Mouse (Mus musculus) Muller cell, postnatal 12 days (primary cell): ENCODE data around the gene Armh3.

ENCODE experiments used
- DNase-seq: peaks from one replicate; pipeline ENCODE4 v3.0.0-alpha.2; 2015; ENCODE audit errors: inconsistent ontology term

The Armh3 gene

GRCm38 (mm10) chr19:45911236-45912025 is 86.9 kb downstream of the Armh3 start:
- DNase-seq, result no peak

- DNase-seq, result no peak
Observed at GRCm38 (mm10) chr19:45908246-45908645, 90.0 kb downstream of the Armh3 start.

GRCm38 (mm10) chr19:45907416-45907815 is 90.9 kb downstream of the Armh3 start:
- DNase-seq, result no peak

GRCm38 (mm10) chr19:45903861-45904260 is 94.4 kb downstream of the Armh3 start:
- DNase-seq, result no peak

GRCm38 (mm10) chr19:45902390-45903035 is 95.8 kb downstream of the Armh3 start:
- no peak for DNase-seq

- no peak for DNase-seq
Observed at GRCm38 (mm10) chr19:45900836-45901235, 97.5 kb downstream of the Armh3 start.

GRCm38 (mm10) chr19:45895726-45896125 is 102.6 kb downstream of the Armh3 start:
- DNase-seq, result no peak

- no peak for DNase-seq
Observed at GRCm38 (mm10) chr19:45882056-45882455, 116.2 kb downstream of the Armh3 start.

- no peak for DNase-seq
Observed at GRCm38 (mm10) chr19:45873320-45873719, 125.0 kb downstream of the Armh3 start.

- no peak for DNase-seq
Observed at GRCm38 (mm10) chr19:45855284-45855920, 142.9 kb downstream of the Armh3 start.

- no peak for DNase-seq
Observed at GRCm38 (mm10) chr19:45854521-45854920, 143.8 kb downstream of the Armh3 start.

GRCm38 (mm10) chr19:45847733-45848093 is 150.6 kb downstream of the Armh3 start:
- no peak for DNase-seq

- no peak for DNase-seq
Observed at GRCm38 (mm10) chr19:45847016-45847732, 151.1 kb downstream of the Armh3 start.

GRCm38 (mm10) chr19:45844209-45844608 is 154.1 kb downstream of the Armh3 start:
- no peak for DNase-seq

GRCm38 (mm10) chr19:45843424-45843823 is 154.9 kb downstream of the Armh3 start:
- no peak for DNase-seq

- DNase-seq, result no peak
Observed at GRCm38 (mm10) chr19:45837050-45837994, 161.0 kb downstream of the Armh3 start.

GRCm38 (mm10) chr19:45835490-45835889 is 162.8 kb downstream of the Armh3 start:
- no peak for DNase-seq

GRCm38 (mm10) chr19:45833665-45834064 is 164.6 kb downstream of the Armh3 start:
- no peak for DNase-seq

GRCm38 (mm10) chr19:45830679-45831078 is 167.6 kb downstream of the Armh3 start:
- no peak for DNase-seq

- no peak for DNase-seq
Observed at GRCm38 (mm10) chr19:45827736-45828135, 170.6 kb downstream of the Armh3 start.

- DNase-seq, result no peak
Observed at GRCm38 (mm10) chr19:45827125-45827524, 171.2 kb downstream of the Armh3 start.
